ENCODE assay signal across 11 mouse cellular contexts in the genomic region with DNA sequence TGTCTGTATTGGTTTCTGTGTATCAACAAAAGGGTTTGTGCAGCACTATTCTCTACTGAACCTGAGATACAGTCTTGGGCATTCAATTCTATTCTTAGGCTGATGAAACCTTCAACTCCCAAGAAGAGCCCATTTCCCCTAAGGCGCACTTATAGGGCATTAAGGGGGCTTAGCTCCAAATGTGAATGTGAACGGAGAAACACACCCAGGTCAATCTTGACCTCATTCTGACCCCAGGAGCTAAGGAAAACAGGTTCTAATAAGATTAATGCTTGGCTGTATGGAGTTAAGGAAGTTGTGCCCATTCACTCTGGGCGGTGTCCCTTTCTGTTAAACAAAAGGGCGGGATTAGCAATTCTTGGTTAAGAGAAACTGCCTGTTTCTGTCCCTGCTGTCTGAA. TPM values are rescaled to one million over a fixed set of nuclear protein-coding genes. Genes with fewer than 3 reads are reported as not detected.
DNase-seq lines count a peak whose midpoint lies in the region; ATAC-seq and TF ChIP-seq lines count a peak whose summit lies in the region.
"Had no signal": no experiment of that assay in that cellular context is flagged by ENCODE, and none has a peak within 500 bp of the region (broad histone marks: within the 10 kb centered on the region; RNA-seq: fewer than 3 reads in every experiment).

No protein-coding gene starts in this region.

- no peaks in the 10 kb centered on the region for H3K4me1 ChIP-seq in kidney, embryonic 16.5 days (ENCODE audit: insufficient read depth, low read length)
- no peaks in the 10 kb centered on the region for H3K4me1 ChIP-seq in kidney, embryonic 14.5 days (ENCODE audit: control insufficient read depth, insufficient read depth, low read length)
- H3K4me1 ChIP-seq in embryonic facial prominence, embryonic 15.5 days: no peaks in the 10 kb centered on the region
- peaks cover 2% of the 10 kb centered on the region; the same call in 1 of the 2 replicates for H3K4me1 ChIP-seq in midbrain, embryonic 14.5 days (ENCODE audit: control insufficient read depth, insufficient read depth, low read length)
- H3K4me1 ChIP-seq in kidney, adult 2 months (ENCODE audit: control insufficient read depth, insufficient read depth, low read length): no peaks in the 10 kb centered on the region

- peak; percentile 98 for DNase-seq in R1 (ENCODE audit: low read depth, low spot score)
- DNase-seq in midbrain, embryonic 14.5 days: peak; percentile 1
- DNase-seq in layer of hippocampus, adult 2 months (ENCODE audit: low spot score in 2 of 2): no peak
- no peak for DNase-seq in right cerebral cortex, postnatal 4 days
- no peak for DNase-seq in kidney, adult 2 months
- DNase-seq: gastrocnemius, postnatal 25 days had no signal

- no peaks in the 10 kb centered on the region for H3K27me3 ChIP-seq in kidney, embryonic 16.5 days (ENCODE audit: insufficient read depth, low read length)
- H3K27me3 ChIP-seq in kidney, embryonic 14.5 days (ENCODE audit: control insufficient read depth, insufficient read depth, low read length): no peaks in the 10 kb centered on the region
- H3K27me3 ChIP-seq in embryonic facial prominence, embryonic 15.5 days: no peaks in the 10 kb centered on the region
- H3K27me3 ChIP-seq in midbrain, embryonic 14.5 days (ENCODE audit: control insufficient read depth, insufficient read depth, low read length): no peaks in the 10 kb centered on the region
- no peaks in the 10 kb centered on the region for H3K27me3 ChIP-seq in kidney, adult 2 months (replicated peaks; ENCODE audit: control insufficient read depth, insufficient read depth, low read length)

- TF ChIP-seq CTCF in layer of hippocampus, adult 2 months (conservative IDR thresholded peaks at IDR 0.05): no peak
- no peak for TF ChIP-seq CTCF in kidney, adult 2 months (conservative IDR thresholded peaks at IDR 0.05; ENCODE audit: insufficient read depth, insufficient read length, low read depth, low read length)

- no peaks in the 10 kb centered on the region for H3K9me3 ChIP-seq in kidney, embryonic 16.5 days (ENCODE audit: low read length)
- H3K9me3 ChIP-seq in kidney, embryonic 14.5 days (ENCODE audit: control insufficient read depth, low read length): no peaks in the 10 kb centered on the region
- H3K9me3 ChIP-seq in embryonic facial prominence, embryonic 15.5 days (replicated peaks): no peaks in the 10 kb centered on the region
- no peaks in the 10 kb centered on the region for H3K9me3 ChIP-seq in midbrain, embryonic 14.5 days (ENCODE audit: control insufficient read depth, low read length)

- no peak overlapping the region for H3K9ac ChIP-seq in kidney, embryonic 16.5 days (replicated peaks; ENCODE audit: low read length)
- no peak overlapping the region for H3K9ac ChIP-seq in kidney, embryonic 14.5 days (ENCODE audit: low read depth, low read length)
- no peak overlapping the region for H3K9ac ChIP-seq in embryonic facial prominence, embryonic 15.5 days
- H3K9ac ChIP-seq in midbrain, embryonic 14.5 days (replicated peaks; ENCODE audit: low read length): peak overlapping the region; percentile 32; the same call in 1 of the 2 replicates

- no peak for ATAC-seq in kidney, embryonic 16.5 days (ENCODE audit: low FRiP score, low TSS enrichment)
- no peak for ATAC-seq in kidney, embryonic 14.5 days (ENCODE audit: low FRiP score, low TSS enrichment)
- ATAC-seq in embryonic facial prominence, embryonic 15.5 days (ENCODE audit: insufficient number of reproducible peaks, low FRiP score, low TSS enrichment, low read depth): no peak
- ATAC-seq in midbrain, embryonic 14.5 days (ENCODE audit: low FRiP score, low TSS enrichment): no peak
- ATAC-seq: Patski had no signal

- no peak overlapping the region for H3K27ac ChIP-seq in kidney, embryonic 16.5 days (ENCODE audit: low read length)
- no peak overlapping the region for H3K27ac ChIP-seq in kidney, embryonic 14.5 days (ENCODE audit: low read depth, low read length)
- H3K27ac ChIP-seq in embryonic facial prominence, embryonic 15.5 days (replicated peaks): no peak overlapping the region
- H3K27ac ChIP-seq in midbrain, embryonic 14.5 days (replicated peaks; ENCODE audit: low read depth, low read length): no peak overlapping the region
- H3K27ac ChIP-seq in layer of hippocampus, adult 2 months: no peak overlapping the region; the same call in 1 of the 2 replicates
- H3K27ac ChIP-seq in kidney, adult 2 months (ENCODE audit: insufficient read depth, low read depth, low read length): no peak overlapping the region
- H3K27ac ChIP-seq: macrophage had no signal

- no peaks in the 10 kb centered on the region for H3K36me3 ChIP-seq in kidney, embryonic 16.5 days (ENCODE audit: insufficient read depth, low read length)
- H3K36me3 ChIP-seq in kidney, embryonic 14.5 days (ENCODE audit: control insufficient read depth, insufficient read depth, low read length): no peaks in the 10 kb centered on the region
- H3K36me3 ChIP-seq in embryonic facial prominence, embryonic 15.5 days: no peaks in the 10 kb centered on the region
- 0 out of 2 replicates have a peak, but pooled peaks cover 3% of the 10 kb centered on the region for H3K36me3 ChIP-seq in midbrain, embryonic 14.5 days (ENCODE audit: control insufficient read depth, insufficient read depth, low read length)
- no peaks in the 10 kb centered on the region for H3K36me3 ChIP-seq in kidney, adult 2 months (ENCODE audit: control insufficient read depth, insufficient read depth, low read length)

- 45% methylated on average over 4 of the region's 4 CpGs for WGBS in kidney, embryonic 16.5 days
- WGBS in kidney, embryonic 14.5 days: 38% methylated on average over 4 of the region's 4 CpGs
- 28% methylated on average over 4 of the region's 4 CpGs for WGBS in embryonic facial prominence, embryonic 15.5 days
- 25% methylated on average over 4 of the region's 4 CpGs for WGBS in midbrain, embryonic 14.5 days
- WGBS in kidney, adult 2 months: 37% methylated on average over 4 of the region's 4 CpGs

- peak overlapping the region; percentile 57; the same call in 1 of the 2 replicates for H3K4me2 ChIP-seq in kidney, embryonic 16.5 days (replicated peaks; ENCODE audit: low read depth, low read length)
- H3K4me2 ChIP-seq in kidney, embryonic 14.5 days (replicated peaks; ENCODE audit: low read depth, low read length): no peak overlapping the region
- H3K4me2 ChIP-seq in embryonic facial prominence, embryonic 15.5 days (replicated peaks): peak overlapping the region; percentile 64; the same call in 1 of the 2 replicates
- H3K4me2 ChIP-seq in midbrain, embryonic 14.5 days (ENCODE audit: low read length): peak overlapping the region; percentile 58

- no peak overlapping the region for H3K4me3 ChIP-seq in kidney, embryonic 16.5 days (ENCODE audit: low read length)
- H3K4me3 ChIP-seq in kidney, embryonic 14.5 days (ENCODE audit: low read length): no peak overlapping the region
- H3K4me3 ChIP-seq in embryonic facial prominence, embryonic 15.5 days (replicated peaks): no peak overlapping the region
- H3K4me3 ChIP-seq in midbrain, embryonic 14.5 days (replicated peaks; ENCODE audit: low read depth, low read length): peak overlapping the region; percentile 52; the same call in 1 of the 2 replicates
- H3K4me3 ChIP-seq in layer of hippocampus, adult 2 months: no peak overlapping the region; the same call in 1 of the 2 replicates
- no peak overlapping the region for H3K4me3 ChIP-seq in kidney, adult 2 months (ENCODE audit: insufficient read depth, low read depth, low read length)

- TF ChIP-seq POLR2A in kidney, adult 2 months (IDR thresholded peaks at IDR 0.05; ENCODE audit: low read depth, low read length): no peak

RNA-seq across cellular contexts. Expression of a gene that starts 0.9 kb away (rescaled TPM):
- polyA plus RNA-seq in kidney, embryonic 16.5 days (2015; fragmentation: Nextera tagmentation; extraction: Ambion mirVana): 8.4 and 9.7 TPM in 2 replicates
- polyA plus RNA-seq in kidney, embryonic 14.5 days (2014; fragmentation: Nextera tagmentation; extraction: Ambion mirVana): 7.1 and 8.1 TPM in 2 replicates
- 10.5 and 11.7 TPM in 2 replicates for polyA plus RNA-seq in embryonic facial prominence, embryonic 15.5 days (2015; fragmentation: Nextera tagmentation; extraction: Ambion mirVana)
- 45.5 and 50.4 TPM in 2 replicates for polyA plus RNA-seq in midbrain, embryonic 14.5 days (2014; fragmentation: Nextera tagmentation; extraction: Ambion mirVana)
- 100 to 1,000 TPM; 102 to 113 TPM for total RNA-seq in layer of hippocampus, adult 2 months (2021)
- polyA plus RNA-seq in kidney, adult 2 months (2012; rRNA removed): 20.7 and 24.8 TPM in 2 replicates

RNA-seq across cellular contexts. Expression of a gene that starts 13.9 kb away (rescaled TPM):
- 43.6 and 44.8 TPM in 2 replicates for polyA plus RNA-seq in kidney, embryonic 16.5 days (2015; fragmentation: Nextera tagmentation; extraction: Ambion mirVana)
- 20.8 and 37.6 TPM in 2 replicates for polyA plus RNA-seq in kidney, embryonic 14.5 days (2014; fragmentation: Nextera tagmentation; extraction: Ambion mirVana)
- polyA plus RNA-seq in embryonic facial prominence, embryonic 15.5 days (2015; fragmentation: Nextera tagmentation; extraction: Ambion mirVana): 48.0 and 48.6 TPM in 2 replicates
- polyA plus RNA-seq in midbrain, embryonic 14.5 days (2014; fragmentation: Nextera tagmentation; extraction: Ambion mirVana): 24.7 and 29.6 TPM in 2 replicates
- total RNA-seq in layer of hippocampus, adult 2 months (2021): 10 to 100 TPM; 28.5 to 32.5 TPM
- polyA plus RNA-seq in kidney, adult 2 months (2012; rRNA removed): 180 and 192 TPM in 2 replicates

RNA-seq across cellular contexts. Expression of a gene that starts 31.2 kb away (rescaled TPM):
- 12.6 and 14.9 TPM in 2 replicates for polyA plus RNA-seq in kidney, embryonic 16.5 days (2015; fragmentation: Nextera tagmentation; extraction: Ambion mirVana)
- polyA plus RNA-seq in kidney, embryonic 14.5 days (2014; fragmentation: Nextera tagmentation; extraction: Ambion mirVana): 9.3 and 12.1 TPM in 2 replicates
- 13.3 and 17.0 TPM in 2 replicates for polyA plus RNA-seq in embryonic facial prominence, embryonic 15.5 days (2015; fragmentation: Nextera tagmentation; extraction: Ambion mirVana)
- polyA plus RNA-seq in midbrain, embryonic 14.5 days (2014; fragmentation: Nextera tagmentation; extraction: Ambion mirVana): 22.4 and 24.8 TPM in 2 replicates
- 10 to 100 TPM; 13.5 to 13.6 TPM for total RNA-seq in layer of hippocampus, adult 2 months (2021)
- polyA plus RNA-seq in kidney, adult 2 months (2012; rRNA removed): 17.0 and 19.0 TPM in 2 replicates

RNA-seq across cellular contexts. Expression of a gene that starts 45.0 kb away (rescaled TPM):
- polyA plus RNA-seq in kidney, embryonic 16.5 days (2015; fragmentation: Nextera tagmentation; extraction: Ambion mirVana): 39.7 and 41.5 TPM in 2 replicates
- polyA plus RNA-seq in kidney, embryonic 14.5 days (2014; fragmentation: Nextera tagmentation; extraction: Ambion mirVana): 35.6 and 42.0 TPM in 2 replicates
- 38.3 and 40.6 TPM in 2 replicates for polyA plus RNA-seq in embryonic facial prominence, embryonic 15.5 days (2015; fragmentation: Nextera tagmentation; extraction: Ambion mirVana)
- polyA plus RNA-seq in midbrain, embryonic 14.5 days (2014; fragmentation: Nextera tagmentation; extraction: Ambion mirVana): 43.7 and 55.4 TPM in 2 replicates
- 10 to 100 TPM; 24.2 to 27.0 TPM for total RNA-seq in layer of hippocampus, adult 2 months (2021)
- polyA plus RNA-seq in kidney, adult 2 months (2012; rRNA removed): 31.1 and 32.1 TPM in 2 replicates

Comparison
In these comparisons a context has a peak if more than half of its experiments do, and no peak if none do; other contexts are left out.
1. DNase-seq: peak in R1 (single experiment) and midbrain, embryonic 14.5 days (single experiment); none in layer of hippocampus, adult 2 months (0 of 2), right cerebral cortex, postnatal 4 days (single experiment) and kidney, adult 2 months (single experiment).